Mouse (Mus musculus) kidney, adult 2 months (tissue): ENCODE data around the gene Prr5l.

Source experiments
- CTCF ChIP-seq: fragments of 200-500 bp; conservative IDR thresholded peaks from 2 replicates; pipeline ENCODE4 v1.5.1; 2011; ENCODE audit warnings: low read depth, mild to moderate bottlenecking, control low read depth, low read length, moderate library complexity, mixed read lengths; ENCODE audit not compliant: insufficient read depth, insufficient read length
- POLR2A ChIP-seq: fragments of 200-500 bp; IDR thresholded peaks from one replicate; pipeline ENCODE4 v1.6.1; 2011; ENCODE audit warnings: low read depth, low read length, control low read depth

- TF ChIP-seq CTCF (peak; percentile 73), POLR2A (no peak)
Measured at GRCm38 (mm10) chr2:101796287-101797115, 86.3 kb downstream of the Prr5l start.
